Mouse (Mus musculus) WW6 (cell line): Measurements from ENCODE around the gene Grn.

Experiments used
- DNase-seq: peaks from one replicate; pipeline ENCODE4 v3.0.0-alpha.2; 2013; ENCODE audit warnings: low read depth, low spot score

The Grn gene

DNA sequence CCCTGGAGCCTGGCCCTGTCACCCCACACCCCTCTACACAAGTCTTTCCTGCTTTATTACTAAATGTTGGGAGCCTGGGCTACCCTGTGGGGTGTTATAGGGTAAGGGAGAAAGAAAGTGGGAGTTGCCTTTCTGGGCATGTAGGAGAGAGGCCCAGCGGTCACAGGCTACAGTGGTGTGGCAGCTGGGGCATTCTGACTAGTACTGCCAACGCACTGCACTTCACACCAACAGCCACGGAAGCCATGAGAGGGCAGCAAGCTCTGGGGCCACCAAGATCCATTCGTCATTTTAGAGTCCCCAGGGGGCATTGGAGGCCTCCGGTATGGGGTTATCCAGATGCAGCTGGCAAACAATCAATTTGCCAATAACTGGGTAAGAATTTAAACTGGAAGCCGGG is 12.0 kb downstream of the Grn start:
- DNase-seq, result no peak

DNA sequence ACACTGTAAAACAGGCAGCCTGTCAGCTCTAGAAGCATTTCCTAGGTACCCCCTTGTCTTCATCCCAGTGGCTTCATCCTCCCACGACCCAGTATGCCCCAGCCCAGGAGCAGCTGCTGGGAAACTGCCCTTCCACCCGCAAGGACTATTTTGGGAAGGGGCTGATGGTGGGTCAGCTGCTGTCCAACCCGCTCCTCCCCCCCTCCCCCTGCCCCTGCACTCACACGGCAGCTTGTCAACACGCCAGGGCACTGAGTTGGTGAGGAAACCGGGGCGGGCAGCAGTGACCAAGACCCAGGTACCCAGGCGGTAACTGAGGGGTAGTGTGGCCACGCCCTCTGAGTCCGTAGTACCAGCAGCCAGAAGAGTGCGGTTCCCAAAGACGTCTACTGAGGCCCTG is 13.6 kb downstream of the Grn start:
- no peak for DNase-seq

DNA sequence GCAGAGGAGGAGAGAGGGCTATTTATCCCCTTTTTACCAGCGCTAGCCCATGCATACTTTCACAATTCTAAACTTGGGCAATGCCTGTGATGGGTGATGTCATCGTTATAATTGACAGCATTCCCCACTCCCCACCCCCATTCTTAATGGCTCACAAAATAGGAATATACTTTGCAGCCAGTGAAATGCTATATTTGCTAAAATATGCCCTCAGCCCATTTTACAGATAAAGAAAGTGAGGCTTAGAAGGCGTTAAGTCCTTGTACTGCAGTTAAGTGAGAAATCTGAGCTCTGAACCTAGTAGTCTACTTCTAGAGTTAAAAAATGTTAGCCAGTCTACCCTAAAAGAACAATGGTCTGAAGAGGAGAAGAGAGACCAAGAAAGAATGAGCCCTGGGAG is 14.2 kb downstream of the Grn start:
- no peak for DNase-seq

DNA sequence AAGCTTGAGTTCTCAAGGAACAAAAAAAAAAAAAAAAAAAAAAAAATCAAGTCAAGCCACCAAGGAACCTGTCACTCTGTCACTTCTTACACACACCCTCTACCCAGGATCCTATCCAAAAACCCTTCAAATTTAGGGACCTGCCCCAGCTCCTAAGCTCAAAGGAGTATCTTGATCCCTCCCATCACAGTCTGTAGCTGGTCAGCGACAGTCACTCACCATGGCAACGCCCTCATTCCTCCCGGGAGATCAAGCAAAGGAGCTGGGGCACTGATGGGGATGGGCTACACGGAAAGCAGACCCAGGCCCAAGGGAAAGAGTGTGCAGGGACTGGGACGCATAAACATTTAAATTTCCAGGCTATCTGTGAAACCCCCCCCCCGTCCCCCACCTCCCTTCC is 14.7 kb downstream of the Grn start:
- DNase-seq, result no peak

DNA sequence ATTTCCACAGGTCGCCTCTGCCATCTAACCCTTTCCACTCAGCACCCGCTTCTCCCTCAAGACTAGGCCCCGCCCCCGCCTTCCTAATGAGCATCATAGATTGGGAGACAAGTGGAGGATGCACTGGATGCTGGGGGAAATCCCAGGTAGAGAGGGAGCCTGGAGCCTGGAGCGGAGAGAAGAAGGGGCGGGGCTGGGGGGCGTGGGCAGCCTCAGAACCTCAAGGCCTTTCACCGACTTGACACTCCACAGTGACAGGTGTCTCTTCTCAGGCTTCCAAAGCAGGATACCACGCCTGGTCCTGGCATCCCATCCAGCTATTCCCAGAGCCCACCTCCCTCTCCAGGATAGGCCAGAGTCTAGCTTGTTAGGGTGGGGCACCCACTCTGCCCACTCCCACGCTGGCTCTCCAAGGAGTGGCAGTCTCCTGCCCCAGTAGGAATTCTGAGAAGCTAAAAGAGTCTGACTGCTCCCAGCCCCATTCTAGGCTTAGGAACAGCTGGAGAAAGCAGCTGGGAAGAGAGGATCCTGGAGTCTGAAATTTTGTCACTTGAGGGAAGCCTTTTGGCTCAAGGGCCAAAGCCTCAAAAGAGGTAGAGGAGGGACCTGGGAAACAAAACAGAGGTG is 15.3 kb downstream of the Grn start:
- no peak for DNase-seq

DNA sequence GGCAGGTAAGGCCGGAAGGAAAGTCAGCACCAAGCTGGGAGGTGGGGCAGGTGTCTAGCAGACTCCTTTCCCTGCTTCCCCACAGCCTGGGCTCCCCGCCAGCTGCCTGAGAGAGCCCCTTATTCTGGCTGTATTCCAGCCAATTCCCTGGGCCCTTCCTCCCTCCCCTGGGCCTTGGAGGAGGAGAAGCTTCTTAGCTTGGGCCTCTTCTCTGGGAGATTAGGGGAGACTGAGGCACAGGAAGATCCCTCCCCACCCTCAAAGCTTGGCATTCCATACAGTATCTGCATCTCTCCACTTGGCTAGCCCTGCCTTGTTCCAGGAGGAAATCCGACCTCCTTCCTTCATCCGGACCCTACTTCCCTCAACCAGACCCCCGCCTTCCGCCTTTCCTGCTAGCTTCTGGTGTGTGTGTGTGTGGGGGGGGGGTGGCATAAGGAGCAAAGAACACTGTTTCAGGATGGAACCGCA is 15.8 kb downstream of the Grn start:
- no peak for DNase-seq

DNA sequence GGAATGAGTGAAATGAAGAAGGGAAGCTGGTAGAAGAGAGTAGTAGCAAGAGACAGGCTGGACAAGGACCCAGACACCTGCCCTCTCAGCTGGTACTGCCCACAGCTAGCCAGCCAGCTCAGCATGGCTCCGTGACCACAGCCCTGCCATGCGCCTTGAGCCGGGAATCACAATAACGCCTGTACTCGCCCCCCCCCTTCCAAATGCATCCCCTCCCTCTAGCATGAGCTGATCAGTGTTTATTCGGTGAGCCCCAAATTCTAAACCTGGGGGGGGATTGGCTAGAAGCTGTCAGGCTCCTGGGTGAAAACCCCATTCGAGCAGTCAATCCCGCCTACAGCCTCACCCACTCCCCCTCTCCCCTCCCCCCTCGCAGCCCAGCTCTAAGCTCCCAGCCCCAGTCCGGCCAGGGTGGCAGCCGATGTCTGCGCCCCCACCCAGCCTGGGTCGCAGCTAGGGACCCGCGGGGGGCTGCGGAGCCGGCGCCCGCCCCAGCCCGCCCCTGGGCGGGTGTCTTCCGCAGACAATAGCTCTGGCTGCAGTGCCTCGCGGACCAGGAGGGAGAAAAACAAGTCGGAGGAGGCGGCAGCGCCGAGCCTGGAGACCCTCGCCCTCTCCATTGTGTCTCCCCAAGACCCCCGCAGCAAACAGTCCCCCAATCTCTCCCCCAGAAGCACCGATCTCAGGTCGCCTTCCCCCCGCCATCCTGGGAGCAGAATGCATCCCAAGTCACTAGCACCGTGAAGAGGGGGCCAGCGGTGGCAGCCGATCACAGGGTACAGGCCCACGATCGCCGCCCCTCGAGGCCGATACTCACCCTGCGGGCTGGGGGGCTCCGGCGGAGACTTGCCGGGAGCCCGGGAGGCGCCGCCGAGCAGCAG is 16.7 kb downstream of the Grn start:
- no peak for DNase-seq

DNA sequence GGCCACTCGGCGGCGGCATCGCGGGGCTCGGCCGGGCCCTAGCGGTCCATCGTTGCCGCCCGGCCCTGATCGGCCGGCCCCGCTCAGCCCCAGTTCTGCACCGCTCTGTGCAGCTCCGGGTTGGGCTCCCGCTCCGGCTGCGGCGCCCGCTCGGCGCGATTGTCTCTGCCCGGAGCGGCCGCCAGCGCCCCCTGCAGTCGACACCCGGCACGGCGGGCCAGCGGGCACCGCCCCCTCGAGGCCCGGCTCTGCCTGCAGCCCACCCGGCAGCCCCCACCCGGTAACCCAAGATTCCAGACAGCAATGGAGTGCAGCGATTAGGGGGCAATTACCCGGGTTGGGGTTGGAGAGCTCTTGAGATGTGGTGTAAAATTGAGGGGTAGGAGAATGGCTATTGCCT is 17.4 kb downstream of the Grn start, which contains the start of gene Fam171a2:
Gene Fam171a2, minus strand, starts transcription at position 186 of the 400 bp plus-strand sequence.
- no peak for DNase-seq

DNA sequence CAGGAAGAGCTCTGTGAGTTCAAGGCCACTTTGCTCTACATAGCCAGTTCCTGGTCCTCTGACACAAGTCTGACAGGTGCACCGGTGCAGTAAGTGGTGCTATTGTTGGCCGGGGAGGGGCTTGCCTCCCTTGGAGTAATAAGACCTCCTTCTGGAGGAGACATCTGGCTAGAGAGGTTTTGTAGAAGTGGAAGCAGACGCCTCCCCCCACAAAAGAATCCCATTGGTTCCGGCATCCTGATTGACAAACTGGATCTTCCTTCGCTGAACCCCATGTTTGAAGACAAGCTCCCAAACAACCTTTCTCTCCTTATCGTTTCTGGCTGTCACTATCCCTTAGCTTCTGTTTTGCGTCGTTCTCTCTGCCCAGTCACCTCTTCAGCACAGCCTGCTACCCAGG is 18.2 kb downstream of the Grn start:
- DNase-seq, result no peak

DNA sequence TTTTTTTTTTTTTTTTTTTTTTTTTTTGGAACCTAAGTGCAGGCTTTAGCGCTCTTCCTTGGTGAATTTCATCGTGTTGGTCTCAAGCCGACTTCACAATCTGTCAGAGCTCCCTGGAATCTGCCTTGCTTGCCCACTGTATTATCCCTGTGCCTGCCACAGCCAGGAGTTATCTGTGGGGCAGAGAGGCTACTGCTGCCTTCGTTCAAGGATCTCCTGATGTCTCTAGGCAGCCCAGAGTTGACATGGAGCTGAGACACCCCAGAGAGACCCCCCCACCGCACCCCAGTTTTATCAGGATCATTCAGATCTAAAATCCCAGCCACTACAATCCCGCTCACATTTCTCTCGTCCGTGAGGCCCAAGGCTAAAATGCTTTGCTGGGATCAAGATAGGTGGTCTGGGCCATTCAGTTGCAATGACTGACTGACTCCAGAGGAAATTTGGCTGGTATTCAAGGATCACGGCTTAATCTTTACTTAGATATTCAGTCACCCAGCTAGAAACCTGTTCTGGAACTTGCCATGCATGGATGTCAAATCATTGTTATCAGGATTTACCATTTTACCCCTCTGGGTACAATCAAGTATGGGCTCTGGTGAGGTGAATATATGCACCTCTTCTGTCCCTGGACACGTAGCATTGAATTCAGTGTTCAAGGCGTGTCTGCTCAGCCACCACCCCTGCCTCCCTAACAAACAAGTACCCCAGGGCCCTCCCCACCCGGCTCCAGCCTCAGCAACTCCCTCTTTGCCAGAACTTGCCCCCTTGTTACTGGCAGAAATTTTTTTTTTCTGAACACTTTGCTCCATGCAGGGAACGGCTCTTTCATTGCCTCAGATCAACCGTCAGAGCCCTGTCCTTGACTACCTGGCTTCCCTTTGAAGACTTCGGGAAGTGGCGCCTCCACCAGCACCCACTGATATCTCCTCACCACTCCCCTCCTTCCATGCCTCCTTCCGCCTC is 19.2 kb downstream of the Grn start:
- DNase-seq, result no peak

DNA sequence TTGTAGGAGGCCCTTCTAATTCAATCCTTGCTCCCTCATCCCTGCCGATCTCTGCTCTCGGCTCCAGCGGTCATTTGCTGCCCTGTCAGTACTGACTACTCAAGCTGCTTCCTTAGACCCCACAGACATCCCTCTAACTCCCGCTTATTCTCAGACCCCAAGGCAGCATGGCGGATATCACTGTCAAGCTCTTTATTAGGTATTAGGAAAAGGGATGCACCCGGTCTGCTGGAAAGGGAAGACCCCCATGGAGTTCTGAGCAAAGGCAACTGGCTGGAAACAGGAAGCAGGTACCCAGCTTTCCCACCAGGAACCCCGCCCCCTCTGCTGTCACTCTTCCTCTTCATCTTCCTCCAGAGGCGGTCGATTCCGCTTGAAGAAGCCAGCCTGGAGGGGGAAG is 23.0 kb downstream of the Grn start:
- no peak for DNase-seq

DNA sequence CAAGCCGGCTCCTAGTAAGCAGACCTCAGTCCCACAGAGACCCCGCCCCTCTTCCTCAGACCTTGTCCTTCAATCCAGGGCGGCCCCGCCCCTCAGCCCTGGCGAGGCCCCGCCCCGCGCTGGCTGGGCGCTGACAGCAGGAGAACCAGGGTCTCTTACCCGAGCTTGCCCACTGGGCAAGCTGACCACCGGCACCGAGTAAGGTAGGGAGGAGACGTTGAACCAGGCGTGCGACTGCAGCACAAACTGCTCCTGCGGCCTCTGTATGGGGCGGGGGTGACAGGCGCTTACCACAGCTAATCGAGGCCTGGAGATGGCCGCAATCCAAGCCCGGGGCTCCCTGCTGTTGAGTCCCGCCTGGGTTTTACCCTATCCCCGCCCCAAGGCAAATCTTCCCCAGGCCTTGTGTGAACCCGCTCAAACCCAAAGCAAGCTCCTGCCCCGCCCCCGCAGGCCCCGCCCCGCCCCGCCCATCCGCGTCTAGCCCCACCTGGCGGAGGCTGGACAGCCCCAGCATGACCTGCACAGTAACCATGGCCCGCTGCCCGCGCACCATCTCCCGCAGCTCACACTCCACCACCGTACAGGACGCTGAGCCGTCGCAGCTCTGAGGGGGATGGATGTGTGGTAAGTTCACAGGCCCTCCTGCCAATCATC is 25.8 kb downstream of the Grn start:
- DNase-seq, result peak; percentile 86

DNA sequence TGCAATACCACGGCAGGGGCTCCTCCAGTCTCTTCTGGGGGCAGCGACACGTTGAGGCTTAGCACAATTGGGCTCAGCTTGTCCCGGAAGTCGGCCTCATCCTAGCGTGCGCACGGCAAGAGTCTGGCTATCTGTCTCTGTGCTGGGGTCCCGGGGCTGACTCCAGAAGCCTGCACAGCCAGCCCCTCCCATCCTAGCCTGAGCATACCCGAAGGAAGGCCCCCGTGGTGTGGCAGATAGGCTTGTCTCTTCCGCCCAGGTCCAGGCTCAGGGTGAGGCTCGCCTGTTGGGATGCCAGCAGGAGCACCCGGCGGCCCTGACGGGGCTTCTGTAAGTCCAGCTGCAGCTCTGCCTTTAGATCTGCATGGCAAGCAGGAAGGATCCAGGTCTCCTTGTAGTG is 30.4 kb downstream of the Grn start:
- DNase-seq, result no peak

DNA sequence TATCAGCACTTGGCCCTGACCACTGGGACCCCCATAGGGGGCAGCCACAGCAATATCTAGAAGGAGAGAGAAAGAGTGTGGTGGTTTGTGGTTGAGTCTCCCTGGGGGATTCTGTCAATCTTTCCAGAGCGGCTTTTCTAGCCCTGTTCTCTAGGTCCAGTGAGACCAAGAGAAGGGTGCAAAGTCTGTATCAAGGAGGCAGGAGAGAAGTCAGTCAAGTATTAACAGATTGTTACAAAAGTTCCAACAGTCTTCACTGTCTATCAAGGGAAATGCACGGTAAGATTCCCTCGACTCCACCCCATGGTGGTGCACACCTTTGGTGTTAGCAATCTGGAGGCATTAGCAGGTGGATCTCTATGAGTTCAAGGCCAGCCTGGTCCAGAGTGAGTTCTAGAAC is 31.6 kb downstream of the Grn start:
- DNase-seq, result no peak

DNA sequence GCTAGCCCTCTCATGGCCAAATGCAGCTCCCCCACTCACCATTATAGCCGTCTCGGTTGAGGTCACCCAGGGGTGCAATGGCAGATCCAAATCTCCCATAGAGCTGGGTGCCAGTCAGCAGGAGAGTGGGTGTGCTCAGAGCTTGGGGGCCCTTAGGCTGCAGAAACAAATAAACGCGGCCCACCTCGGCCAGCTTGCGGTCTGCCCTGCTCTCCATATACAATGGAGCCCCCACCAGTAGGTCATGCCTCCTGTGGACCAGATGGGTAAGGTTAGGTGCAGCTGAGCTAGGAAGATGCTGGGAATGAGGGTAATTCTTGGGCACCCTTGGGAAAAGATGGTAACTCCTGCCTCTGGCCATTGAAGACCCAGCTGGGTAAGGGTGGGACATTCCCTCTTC is 34.8 kb downstream of the Grn start:
- no peak for DNase-seq

DNA sequence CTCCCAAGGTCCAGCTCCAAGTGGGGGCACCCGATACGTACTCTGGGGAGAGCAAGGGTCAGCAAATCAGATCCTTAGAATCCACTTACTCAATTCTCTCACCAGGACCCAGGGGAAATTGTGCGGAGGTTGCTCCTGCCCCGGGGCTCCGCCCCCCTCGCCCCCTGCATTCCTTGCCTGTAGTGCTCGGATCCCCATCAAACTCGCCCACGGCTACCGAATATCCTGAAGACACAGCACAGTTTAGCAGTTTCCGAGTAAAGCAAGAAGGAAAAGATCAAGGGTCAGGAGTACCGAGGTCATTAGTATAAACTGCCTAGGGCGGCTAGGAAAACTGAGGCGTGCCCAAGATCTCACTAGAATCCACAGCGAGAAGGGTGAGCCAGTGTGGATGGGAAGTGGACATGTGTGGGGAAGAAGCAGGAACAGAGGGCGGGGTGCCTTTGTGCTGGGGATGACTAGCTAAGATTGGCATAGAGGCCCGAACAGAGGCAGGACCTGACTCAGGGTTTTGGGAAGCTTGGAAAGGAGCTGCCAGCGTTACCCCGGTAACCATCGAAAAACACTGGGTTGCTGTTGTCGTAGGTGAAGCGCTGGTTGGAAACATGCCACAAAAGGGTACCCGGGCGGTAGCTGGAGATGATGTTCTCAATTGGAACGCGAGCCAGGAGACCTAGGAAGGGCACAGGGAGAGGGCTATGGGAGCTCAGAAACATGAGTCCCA is 35.8 kb downstream of the Grn start:
- no peak for DNase-seq

DNA sequence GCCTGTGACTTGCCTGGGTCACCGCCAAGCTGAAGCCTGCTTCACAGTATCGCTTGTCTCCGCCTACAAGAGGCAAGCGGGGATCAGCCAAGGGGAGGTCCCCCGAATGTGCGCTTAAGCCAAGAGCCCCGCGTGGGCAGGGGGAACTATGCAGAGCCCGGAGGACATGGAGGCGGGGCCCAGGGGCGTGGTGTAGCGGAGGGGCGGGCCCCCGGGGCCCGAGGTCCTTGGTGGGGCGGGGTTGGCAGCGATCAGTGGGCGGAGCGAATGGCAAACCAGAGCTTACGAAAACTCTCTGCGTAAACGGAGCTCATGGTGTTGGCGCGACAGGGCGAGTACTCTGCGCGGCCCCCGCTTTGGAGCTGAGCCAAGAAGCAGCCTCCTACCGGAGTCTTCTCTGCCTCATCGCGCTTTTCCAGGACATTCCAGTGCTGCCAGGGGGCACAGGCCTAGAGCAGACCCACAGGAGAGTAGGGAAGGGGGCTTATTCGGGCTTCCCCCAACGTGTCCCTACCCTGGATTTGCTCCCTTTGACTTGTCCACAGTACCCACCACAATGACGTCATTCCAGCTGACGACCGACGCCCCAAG is 37.0 kb downstream of the Grn start:
- DNase-seq, result peak; percentile 85

DNA sequence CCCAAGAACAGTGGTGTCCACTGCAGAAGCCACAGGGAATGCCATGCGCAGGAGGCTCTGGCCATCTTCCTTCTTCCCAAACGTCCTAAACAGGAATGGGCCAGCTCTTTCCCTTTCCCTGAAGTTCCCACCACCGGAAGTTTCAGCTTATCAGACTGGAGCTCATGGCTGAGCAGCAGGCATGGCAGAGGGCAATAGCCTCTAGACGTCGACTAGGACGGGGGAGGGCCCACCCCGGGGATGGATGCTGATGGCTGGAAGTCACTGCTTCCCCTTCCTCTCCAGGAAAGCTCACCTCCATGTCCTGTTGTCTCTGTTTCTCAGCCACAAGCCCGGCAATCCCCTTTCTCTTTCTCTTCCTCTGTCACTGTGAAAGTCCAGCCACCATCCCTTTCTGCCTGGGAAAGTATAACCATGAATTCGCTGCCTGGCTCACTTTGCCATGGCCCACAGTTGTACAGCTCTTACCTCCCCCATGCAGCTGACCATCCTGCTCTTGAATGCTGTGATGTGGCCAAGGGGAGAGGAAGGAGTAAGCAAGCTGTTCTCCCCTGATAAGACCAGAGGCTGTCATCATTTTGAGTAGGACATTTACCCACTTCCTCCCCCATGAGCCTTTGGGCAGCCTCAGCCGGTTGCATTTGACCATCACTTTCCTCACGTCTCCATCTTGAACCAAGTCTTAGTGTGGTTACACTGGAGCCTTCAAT is 39.7 kb downstream of the Grn start, which contains the start of gene Itga2b:
Gene Itga2b, minus strand, starts transcription at position 475 of the 710 bp plus-strand sequence.
- DNase-seq, result no peak

DNA sequence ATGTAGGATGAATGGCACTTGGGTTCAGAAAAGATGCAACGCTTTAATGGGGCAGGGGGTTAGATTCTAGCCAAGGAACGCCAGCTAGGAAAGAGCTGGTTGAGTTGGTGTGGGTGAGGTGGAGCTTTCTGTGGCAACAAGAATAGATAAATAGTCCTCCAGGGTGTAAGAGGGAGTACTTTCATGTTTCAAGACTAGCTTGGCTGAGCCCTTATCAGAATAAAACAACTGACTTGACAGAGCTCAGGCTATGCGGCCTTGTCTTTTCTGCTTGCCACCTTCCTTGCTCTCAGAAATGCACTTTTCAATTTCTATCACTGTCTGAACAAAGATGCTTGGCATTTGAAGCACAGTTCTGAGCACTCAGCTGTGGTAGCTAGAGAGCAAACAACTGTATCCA is 44.9 kb downstream of the Grn start:
- no peak for DNase-seq

DNA sequence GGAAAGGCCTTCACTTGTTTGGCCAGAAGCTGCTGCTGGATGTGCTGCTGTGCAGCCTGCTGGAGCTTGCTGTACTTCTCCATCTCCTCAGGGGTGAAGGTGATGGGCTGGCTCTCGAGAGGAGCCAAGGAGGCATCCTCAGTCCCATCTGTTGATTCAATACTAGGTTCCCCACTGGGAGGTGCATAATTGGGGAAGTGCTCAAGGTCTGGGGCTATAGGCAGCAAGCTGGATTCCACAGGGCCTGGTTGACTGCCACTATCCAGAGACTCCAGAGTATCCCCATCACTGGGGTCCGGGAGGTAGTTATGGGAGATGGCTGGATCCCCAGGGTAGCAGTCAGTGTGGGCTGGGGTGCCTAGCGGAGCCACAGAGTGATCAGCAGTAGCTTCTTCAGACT is 48.6 kb downstream of the Grn start:
- DNase-seq, result no peak
